Mouse (Mus musculus) erythroblast, embryonic 14.5 days (primary cell): ENCODE data around the gene Slamf7.

Experiments
- GATA1 ChIP-seq: IDR thresholded peaks from 2 replicates; pipeline ENCODE4 v1.6.1; 2012; ENCODE audit warnings: low read length, inconsistent platforms, mixed read lengths
- TAL1 ChIP-seq: IDR thresholded peaks from 3 replicates; pipeline ENCODE4 v1.6.1; 2012; ENCODE audit warnings: low read length, inconsistent platforms, mixed read lengths

DNA sequence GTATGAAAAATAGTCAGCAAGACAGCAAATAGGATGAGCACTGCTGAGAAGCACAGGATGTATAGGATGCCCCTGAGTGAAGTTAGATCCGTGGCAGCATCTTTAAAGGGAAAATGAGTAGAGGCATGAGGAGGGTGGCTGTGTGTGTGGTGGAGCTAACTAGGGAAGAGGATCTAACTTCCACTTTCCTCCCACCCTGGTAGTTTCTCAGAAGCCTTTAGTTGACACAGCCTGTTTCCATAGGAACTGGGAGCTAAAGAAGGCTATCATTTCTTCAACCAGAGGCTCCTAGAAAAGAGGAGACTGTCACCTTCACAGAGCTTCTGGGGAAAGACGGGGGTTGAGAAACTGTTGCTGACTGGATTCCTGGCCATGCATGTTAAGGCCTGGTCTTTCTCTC is 14.1 kb downstream of the Slamf7 start:
- TF ChIP-seq TAL1 = no peak
- TF ChIP-seq GATA1 = no peak
